Mouse (Mus musculus): ENCODE measurements at regions not wholly inside any gene's neighbourhood (a gene's known extent, or its start where the extent isn't known, plus 50 kb on each side); places are given as distances from the start of the nearest gene placed in this dataset.
A peak's percentile ranks its signal among the peaks of the same experiment; 100 is the strongest.

DNA sequence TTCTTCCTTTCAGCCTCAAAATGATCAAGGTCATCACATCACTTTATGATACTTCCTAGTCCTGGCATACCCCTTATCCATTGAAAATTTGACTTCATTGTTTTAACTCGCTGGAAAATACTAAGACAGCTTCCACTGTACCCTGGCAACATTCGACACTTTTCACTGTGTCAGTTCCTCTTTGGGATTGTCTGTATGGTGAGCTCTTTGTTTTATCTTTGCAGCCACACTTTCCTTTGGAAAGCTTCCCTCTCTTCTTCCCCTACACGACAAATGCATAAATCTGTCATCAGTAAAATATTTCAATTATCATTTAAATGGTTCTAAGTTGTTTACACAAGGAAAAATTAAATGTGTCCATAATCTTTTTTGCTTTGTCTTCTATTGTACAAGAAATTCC, 431.8 kb upstream of the Mef2c start:
- intact Hi-C loops (cut with DNase I) = no loop called here

DNA sequence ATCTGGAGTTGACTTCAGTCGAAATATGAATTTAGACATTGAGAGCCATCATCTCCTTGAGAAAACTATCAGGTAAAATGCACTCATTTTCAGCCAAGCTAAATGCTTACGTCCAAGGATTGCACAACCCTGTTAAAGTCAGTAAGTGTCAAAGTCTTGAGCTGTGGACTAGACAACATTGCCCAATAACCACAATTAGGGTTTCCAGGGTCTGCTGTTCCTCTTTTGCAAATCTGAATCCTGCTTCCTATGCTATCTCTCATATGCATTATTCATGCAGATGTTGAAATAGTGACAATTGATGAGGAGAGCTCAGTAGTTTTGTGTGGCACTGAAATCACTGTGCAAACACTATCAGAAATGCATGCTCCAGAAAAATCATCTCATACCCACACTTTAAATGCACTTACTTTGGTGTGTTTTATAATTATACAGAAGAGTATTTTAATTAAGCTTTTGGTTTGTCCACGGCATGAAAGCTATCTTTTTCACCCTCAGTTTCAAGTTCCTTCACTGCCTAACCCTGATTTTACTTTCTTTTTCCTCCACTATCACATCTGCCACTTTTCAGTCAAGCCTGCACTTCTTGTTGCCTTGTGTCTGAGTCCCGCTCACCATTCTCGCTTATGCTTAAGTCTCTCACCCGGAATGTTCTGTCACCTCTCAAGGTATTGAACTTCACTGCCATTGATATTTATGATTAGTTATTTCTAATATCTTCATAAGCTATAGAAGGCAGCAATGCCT, 429.4 kb upstream of the Mef2c start:
- H3K27ac ChIP-seq = peak overlapping the region; percentile 50; the same call in 1 of the 2 replicates
- intact Hi-C loops (cut with DNase I) = no loop called here
- DNase-seq (ENCODE audit: extremely low spot score in 1 of 2, low spot score in 2 of 2) = no peak
- no peak for TF ChIP-seq CTCF (IDR thresholded peaks at IDR 0.05)
- H3K4me3 ChIP-seq = no peak overlapping the region

More for the DNA sequence above, 431.8 kb upstream of the Mef2c start:
- Histone ChIP-seq H3K27ac (no peak overlapping the region), H3K4me3 (no peak overlapping the region)
- no peak for TF ChIP-seq CTCF (IDR thresholded peaks at IDR 0.05)
- DNase-seq (ENCODE audit: extremely low spot score in 1 of 2, low spot score in 2 of 2) = no peak

DNA sequence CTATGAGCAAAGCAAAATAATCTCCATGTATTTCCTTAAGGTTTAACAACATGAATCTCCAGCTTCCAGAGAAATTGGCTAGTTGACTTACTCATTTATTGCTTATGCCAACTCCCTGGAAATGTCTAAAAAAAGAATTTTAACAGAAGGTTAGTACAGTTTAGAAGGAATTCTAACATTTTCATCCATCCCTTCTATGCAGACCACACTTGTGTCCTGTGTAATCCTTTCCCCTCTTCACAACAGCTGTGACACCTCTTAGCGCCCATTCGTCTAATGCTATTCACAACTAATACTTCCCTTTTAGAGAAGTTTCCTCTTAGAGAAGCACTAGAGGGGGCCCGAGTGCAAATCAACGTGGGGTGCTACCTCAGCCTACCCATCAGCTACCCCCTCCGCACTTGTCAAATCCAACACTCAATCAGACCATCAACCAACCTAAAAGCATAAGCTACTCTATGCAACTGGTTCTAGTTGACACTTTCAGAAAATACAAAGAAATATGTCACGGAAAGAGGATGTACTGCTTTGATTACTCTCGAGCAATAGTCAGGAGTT, 428.4 kb upstream of the Mef2c start:
- Histone ChIP-seq H3K27ac (peak overlapping the region; percentile 70), H3K4me3 (no peak overlapping the region)
- intact Hi-C loops (cut with DNase I) = loop anchor here (5.0 kb wide), 1 partner anchor 447 kb away; no protein-coding TSS in a partner anchor
- no peak for DNase-seq (ENCODE audit: extremely low spot score in 1 of 2, low spot score in 2 of 2)
- no peak; the same call in 1 of the 2 replicates for TF ChIP-seq CTCF (IDR thresholded peaks at IDR 0.05)

DNA sequence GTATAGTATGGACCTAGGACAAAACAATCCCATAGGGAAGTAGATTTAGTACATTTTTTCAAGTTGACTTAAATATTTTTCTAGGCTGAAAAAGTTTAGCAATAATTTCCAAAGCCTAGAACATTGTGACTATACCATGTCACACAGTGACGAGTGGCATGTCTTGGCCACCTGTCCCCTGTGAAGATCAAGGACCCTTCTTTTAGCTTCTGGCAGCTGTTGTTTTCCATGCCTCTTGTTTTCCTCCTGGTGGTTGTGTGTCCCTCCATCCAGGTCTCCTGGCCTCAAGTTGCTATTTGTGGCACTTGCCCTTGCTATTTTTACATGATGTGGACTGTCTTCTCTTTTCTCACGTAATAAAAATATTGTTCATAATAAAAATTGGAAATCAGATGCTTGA, 427.2 kb upstream of the Mef2c start:
- Histone ChIP-seq H3K27ac (peak overlapping the region; percentile 86), H3K4me3 (no peak overlapping the region)
- intact Hi-C loops (cut with DNase I) = loop anchor here (2.0 to 5.0 kb wide), 2 partner anchors 34 to 446 kb away; no protein-coding TSS in a partner anchor
- DNase-seq (ENCODE audit: extremely low spot score in 1 of 2, low spot score in 2 of 2) = no peak
- no peak for TF ChIP-seq CTCF (IDR thresholded peaks at IDR 0.05)

DNA sequence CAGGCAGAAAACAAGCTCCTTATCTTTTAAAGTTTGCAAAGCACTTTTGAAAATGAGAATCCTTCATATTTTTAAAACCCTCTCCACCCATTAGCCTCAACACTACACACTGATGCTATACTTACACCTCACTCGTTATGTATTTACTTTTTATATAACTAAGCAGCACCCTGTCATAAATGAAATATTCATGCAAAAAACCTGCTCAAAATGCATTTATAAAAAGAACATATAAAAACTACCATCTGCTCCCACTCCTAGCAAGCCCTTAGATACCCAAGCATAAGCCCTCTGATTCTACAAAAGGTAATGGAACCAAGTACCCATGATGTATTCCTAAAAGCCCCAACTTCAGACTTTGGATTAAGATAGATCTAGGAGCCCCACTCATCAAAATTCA, 426.7 kb upstream of the Mef2c start:
- no peak for DNase-seq (ENCODE audit: extremely low spot score in 1 of 2, low spot score in 2 of 2)
- TF ChIP-seq CTCF (IDR thresholded peaks at IDR 0.05) = no peak
- intact Hi-C loops (cut with DNase I) = loop anchor here (2.0 to 5.0 kb wide), 2 partner anchors 34 to 445 kb away; no protein-coding TSS in a partner anchor
- H3K4me3 ChIP-seq = no peak overlapping the region
- H3K27ac ChIP-seq = peak overlapping the region; percentile 86

DNA sequence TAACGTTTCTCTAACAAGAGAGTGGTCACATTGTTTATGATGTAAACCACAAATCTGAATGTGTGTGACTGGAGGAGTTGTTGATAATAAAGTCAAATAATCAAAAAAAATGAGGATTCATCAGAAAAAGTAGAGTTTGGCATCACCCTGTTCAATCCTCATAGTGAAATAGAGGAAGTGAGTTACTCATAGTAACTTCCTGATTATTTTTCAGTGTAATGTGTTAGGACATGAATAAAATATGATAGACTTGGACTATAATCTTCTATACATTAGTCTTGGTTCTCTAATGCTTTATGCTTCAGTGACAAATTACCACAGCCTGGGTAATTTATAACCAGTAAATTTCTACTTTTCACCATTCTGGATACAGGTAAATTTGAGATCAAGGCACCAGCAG, 424.5 kb upstream of the Mef2c start:
- intact Hi-C loops (cut with DNase I) = loop anchor here (5.0 kb wide), 1 partner anchor 443 kb away; no protein-coding TSS in a partner anchor
- H3K4me3 ChIP-seq = no peak overlapping the region
- DNase-seq (ENCODE audit: extremely low spot score in 1 of 2, low spot score in 2 of 2) = no peak
- no peak overlapping the region for H3K27ac ChIP-seq
- no peak for TF ChIP-seq CTCF (IDR thresholded peaks at IDR 0.05)

DNA sequence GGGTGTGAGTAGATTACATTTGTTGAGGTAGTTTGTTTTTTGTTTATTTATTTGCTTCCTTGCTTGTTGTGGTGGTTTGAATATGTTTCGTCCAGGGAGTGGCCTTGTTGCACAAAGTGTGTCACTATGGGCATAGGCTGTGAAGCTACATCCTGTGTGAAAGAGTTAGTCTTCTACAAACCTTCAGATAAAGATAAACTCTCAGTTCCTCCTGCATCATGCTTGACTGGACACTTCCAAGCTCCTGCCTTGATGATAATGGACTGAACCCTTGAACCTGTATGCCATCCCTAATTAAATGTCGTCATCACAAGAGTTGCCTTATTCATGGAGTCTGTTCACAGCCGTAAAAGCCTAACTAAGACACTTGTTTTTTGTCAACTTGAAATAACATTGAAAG, 418.9 kb upstream of the Mef2c start:
- no peak for DNase-seq (ENCODE audit: extremely low spot score in 1 of 2, low spot score in 2 of 2)
- Histone ChIP-seq H3K27ac (no peak overlapping the region), H3K4me3 (no peak overlapping the region)
- TF ChIP-seq CTCF (IDR thresholded peaks at IDR 0.05) = no peak
- intact Hi-C loops (cut with DNase I) = no loop called here

DNA sequence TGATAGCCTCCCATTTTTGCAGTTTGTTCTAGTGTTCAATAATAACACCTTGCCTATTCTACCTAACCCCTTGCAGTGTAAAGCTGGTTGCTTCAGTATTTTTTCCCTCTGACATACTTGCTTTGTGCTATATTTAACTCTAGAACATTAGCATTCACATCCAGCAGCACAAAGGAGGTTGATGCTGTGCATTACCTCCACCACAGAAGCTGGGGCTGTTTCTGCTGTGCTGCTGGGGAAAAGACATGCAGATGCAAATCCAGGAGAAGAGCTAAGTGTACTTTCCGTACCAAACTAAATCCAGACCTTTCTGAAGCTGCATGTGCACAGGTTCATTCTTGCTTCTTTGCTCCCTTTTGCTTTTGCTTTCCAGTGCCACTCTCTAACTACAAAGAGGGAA, 403.9 kb upstream of the Mef2c start:
- no peak for TF ChIP-seq CTCF (IDR thresholded peaks at IDR 0.05)
- DNase-seq (ENCODE audit: extremely low spot score in 1 of 2, low spot score in 2 of 2) = no peak

DNA sequence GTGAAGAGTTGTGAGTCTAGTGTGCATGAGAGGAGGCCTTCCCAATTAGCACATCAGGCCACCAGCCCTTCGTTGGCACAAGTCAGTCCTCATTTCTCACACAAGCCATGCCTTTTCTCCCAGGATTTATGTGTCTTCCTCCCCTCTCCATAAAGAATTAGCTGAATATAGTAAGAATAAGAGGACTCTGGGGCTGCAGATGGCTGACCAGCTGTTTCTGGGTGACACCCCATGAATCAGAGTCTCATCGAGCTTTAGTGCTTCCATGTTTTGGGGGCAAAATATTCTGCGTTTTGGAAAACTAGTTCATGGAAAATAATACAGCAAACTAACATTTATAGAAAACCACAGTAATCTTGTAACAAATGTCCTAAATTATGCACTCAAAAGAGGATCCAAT, 393.2 kb upstream of the Mef2c start:
- H3K27ac ChIP-seq = peak overlapping the region; percentile 87
- intact Hi-C loops (cut with DNase I) = loop anchor here (2.0 to 10.0 kb wide), 5 partner anchors 34 to 1256 kb away; no protein-coding TSS in a partner anchor
- DNase-seq (ENCODE audit: extremely low spot score in 1 of 2, low spot score in 2 of 2) = peak in 1 of 2 experiments; percentile 34
- TF ChIP-seq CTCF (IDR thresholded peaks at IDR 0.05) = no peak
- no peak overlapping the region for H3K4me3 ChIP-seq

More for the DNA sequence above, 403.9 kb upstream of the Mef2c start:
- Histone ChIP-seq H3K27ac (peak overlapping the region; percentile 57), H3K4me3 (no peak overlapping the region)
- intact Hi-C loops (cut with DNase I) = loop anchor here (10.0 kb wide), 1 partner anchor 1315 kb away; the partner anchor contains the start of gene Cetn3

DNA sequence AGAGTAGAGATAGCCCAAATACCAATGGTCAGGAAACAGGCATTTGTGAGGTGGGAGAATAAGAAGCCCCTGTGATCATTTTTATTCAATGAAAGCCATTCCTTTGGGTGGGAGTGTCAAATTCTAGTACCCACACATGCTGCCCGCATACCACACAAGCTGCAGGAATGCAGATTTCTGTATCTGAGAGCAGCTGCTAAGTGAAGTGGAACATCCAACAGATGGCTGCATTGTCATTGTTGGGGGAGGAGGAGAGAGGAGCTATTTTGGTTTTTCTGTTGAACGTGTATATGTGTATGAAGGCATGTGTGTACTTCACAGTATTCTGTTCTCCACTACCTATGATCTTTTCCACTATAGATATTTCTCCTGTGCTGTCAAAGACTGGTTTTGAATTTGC, 392.3 kb upstream of the Mef2c start:
- DNase-seq (ENCODE audit: extremely low spot score in 1 of 2, low spot score in 2 of 2) = peak; percentile 38 to 69
- Histone ChIP-seq H3K27ac (peak overlapping the region; percentile 87), H3K4me3 (no peak overlapping the region)
- TF ChIP-seq CTCF (IDR thresholded peaks at IDR 0.05) = no peak
- intact Hi-C loops (cut with DNase I) = loop anchor here (2.0 to 10.0 kb wide), 5 partner anchors 35 to 1257 kb away; no protein-coding TSS in a partner anchor

DNA sequence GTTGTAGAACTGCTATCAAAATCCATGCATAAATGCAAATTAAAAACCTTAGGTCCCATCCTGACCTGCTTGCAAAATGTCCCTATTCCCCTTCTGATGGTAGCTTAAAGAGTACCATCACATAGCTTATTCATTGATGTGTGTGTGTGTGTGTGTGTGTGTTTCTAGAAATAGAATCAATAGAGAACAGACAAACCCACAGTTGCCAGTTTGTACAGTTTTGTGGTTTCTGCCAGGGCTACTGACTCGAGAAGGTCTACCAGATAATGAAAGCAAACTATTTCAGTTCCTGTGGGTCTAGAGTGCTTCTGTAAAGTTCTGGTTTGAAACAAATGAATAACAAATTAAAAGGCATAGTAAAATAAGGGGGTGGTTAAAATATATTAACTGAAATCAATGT, 391.5 kb upstream of the Mef2c start:
- TF ChIP-seq CTCF (IDR thresholded peaks at IDR 0.05) = no peak
- intact Hi-C loops (cut with DNase I) = loop anchor here (5.0 to 10.0 kb wide), 4 partner anchors 168 to 1258 kb away; no protein-coding TSS in a partner anchor
- DNase-seq (ENCODE audit: extremely low spot score in 1 of 2, low spot score in 2 of 2) = no peak
- Histone ChIP-seq H3K27ac (peak overlapping the region; percentile 19; the same call in 1 of the 2 replicates), H3K4me3 (no peak overlapping the region)

DNA sequence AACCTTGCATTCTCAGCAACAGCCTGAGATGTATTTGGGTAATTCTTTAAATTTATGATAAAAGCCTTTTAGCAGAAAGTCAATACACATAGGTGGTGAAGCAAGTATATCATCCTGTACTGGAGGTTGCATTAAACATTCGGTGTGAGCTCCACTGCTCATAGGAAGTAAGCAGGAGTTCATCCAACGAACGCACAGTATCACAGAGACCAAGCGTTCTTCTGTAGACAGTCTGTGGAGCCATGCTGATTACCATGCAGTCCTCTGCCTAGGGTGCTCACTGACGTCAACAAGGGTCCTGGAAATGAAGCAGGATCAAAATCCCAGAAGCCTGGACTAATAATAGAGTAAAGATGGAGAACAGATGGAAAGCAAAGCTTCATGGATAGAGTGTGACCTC, 391.1 kb upstream of the Mef2c start:
- no peak for TF ChIP-seq CTCF (IDR thresholded peaks at IDR 0.05)
- Histone ChIP-seq H3K4me3 (no peak overlapping the region), H3K27ac (peak overlapping the region; percentile 19; the same call in 1 of the 2 replicates)
- intact Hi-C loops (cut with DNase I) = loop anchor here (5.0 to 10.0 kb wide), 4 partner anchors 168 to 1258 kb away; no protein-coding TSS in a partner anchor
- no peak for DNase-seq (ENCODE audit: extremely low spot score in 1 of 2, low spot score in 2 of 2)
